Mouse (Mus musculus) layer of hippocampus, adult 8-10 months (tissue): ENCODE measurements at regions not wholly inside any gene's neighbourhood (a gene's known extent, or its start where the extent isn't known, plus 50 kb on each side); places are given as distances from the start of the nearest gene placed in this dataset.

Source experiments
- DNase-seq, 2 experiments: peaks; one replicate each; pipeline ENCODE4 v3.0.0; 2022; ENCODE audit warnings: low spot score in 2 of 2

- DNase-seq, result no peak
These were observed 75.5 kb downstream of the Enkur start for GRCm38 (mm10) chr2:21129621-21130020.

DNA sequence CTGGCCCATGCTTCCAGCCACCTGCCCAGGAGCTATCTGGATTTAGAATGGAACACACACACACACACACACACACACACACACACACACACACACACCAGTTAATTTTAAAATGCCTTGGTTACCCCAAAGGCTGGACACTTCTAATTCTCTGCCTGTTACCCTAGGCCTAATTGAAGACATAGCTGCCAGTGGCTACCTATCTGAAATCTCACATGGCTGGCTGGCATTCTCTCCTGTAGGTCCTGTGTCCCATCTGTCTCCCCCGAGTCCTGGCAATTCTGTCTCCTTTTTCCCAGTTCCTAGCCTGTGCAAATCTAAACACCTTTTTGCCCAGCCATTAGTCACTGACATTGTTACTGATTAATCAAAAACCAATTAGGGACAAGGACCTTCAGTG lies 78.6 kb downstream of the Enkur start:
- DNase-seq, result no peak

- DNase-seq, result no peak
These were observed 82.7 kb downstream of the Enkur start for GRCm38 (mm10) chr2:21122421-21122820.

DNA sequence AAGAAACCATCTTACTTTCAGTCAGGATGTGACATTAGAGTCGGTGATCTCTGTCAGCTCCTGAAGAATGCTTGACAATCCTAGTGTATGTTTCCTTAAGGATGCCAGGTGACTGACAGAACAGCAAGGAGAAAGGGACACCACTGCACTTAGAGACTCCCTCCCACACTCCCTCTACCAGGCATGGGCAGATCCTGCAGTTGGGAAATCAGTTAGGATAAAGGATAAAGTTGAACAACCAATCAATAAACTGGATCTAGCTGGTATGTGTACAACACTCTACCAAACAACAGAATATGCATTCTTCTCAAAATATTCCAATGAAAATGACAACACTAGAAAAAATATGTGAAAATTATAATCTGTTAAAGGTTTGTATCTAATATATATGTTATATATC lies 83.5 kb downstream of the Enkur start:
- DNase-seq, result no peak

GRCm38 (mm10) chr2:21116817-21117216 lies 88.3 kb downstream of the Enkur start:
- no peak for DNase-seq

DNA sequence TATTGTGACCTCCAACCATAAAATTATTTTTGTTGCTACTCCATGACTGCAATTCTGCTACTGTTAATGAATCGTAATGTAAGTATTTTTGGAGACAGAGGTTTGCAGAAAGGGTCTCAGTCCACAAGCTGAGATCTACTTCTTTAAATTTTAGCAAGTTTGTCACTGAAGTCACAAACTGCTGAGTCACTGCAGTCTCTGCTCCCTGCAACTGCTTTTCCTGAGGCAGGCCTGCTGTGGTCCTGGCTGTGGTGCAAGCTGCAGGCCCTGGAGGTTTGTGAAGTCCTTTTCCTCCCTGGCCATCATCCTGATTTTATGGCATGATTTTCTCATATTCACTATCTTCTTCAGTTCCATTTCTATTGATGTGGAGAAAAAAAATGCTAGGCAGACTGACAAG lies 93.6 kb downstream of the Enkur start:
- no peak for DNase-seq

DNA sequence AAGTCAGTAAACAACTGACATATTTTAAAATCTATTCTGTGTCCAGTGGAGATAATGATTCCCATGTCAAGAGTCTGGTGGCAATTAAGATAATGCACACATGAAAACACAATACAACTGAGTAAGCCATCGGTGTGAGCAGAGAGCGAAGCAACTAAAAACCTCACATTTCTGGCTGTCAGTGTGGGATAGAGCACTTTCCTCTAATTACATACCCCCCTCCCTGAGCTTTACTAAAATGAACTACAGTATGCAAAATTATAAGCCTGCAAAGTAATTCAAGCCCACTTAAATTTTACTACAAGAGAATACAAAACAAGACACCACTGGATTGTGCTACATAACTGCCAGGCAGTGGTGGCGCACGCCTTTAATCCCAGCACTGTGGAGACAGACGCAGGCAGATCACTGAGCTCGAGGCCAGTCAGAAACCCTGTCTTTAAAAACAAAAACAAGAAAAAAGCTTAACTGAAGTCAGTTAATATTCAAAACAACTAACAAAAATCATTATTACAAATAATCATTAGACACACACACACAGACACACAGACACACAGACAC lies 104.8 kb downstream of the Enkur start:
- DNase-seq, result no peak

- DNase-seq, result peak; percentile 46 to 66
These were observed 113.8 kb downstream of the Enkur start for GRCm38 (mm10) chr2:21091058-21091971.

DNA sequence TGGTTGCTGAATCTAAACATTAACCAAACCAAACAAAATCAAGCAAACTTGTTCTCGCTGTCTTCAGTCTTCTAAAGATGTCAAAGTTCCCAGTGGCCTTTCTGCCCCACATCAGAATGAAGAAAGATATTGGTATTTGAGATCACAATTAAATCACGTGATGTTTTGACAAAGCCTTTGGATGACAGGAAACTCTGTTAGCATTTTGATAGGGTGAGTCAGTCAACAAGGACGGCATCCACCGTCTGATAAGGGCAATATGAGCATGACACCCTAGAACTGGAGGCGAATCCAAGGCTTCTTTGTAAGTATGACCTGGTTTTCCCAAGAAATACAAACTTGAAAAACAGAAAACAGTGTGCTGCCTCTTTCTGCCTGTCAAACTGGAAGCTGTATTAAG lies 116.8 kb upstream of the Arhgap21 start:
- no peak for DNase-seq

DNA sequence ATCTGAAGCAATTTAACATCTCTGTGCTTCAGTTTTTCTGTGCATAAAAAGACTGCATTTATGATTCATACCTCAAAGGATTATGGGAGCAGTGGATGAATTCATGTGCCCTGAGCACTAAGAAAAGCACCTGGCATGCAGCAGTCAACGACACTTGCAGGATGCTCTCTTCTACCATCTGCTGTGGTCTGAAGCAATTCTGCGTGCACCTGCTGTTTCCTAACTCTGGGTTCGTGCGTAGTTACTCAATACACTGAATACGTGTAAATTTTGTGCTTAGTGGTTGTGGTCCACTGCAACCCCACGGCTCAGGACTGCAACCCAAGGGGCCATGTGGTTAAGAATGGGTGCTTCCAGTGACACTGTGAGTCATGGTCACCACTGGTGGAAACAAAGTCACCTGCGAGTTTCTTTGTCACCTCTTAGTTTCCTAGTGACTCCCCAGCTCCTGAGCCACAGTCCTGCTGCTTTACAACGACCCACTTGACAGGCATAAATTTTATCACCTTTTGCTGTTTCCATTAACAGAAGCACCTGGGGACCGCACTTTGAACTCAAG lies 98.7 kb upstream of the Arhgap21 start:
- DNase-seq, result no peak

- peak in 1 of 2 experiments; percentile 23 for DNase-seq
These were observed 91.6 kb upstream of the Arhgap21 start for GRCm38 (mm10) chr2:21060347-21060650.

DNA sequence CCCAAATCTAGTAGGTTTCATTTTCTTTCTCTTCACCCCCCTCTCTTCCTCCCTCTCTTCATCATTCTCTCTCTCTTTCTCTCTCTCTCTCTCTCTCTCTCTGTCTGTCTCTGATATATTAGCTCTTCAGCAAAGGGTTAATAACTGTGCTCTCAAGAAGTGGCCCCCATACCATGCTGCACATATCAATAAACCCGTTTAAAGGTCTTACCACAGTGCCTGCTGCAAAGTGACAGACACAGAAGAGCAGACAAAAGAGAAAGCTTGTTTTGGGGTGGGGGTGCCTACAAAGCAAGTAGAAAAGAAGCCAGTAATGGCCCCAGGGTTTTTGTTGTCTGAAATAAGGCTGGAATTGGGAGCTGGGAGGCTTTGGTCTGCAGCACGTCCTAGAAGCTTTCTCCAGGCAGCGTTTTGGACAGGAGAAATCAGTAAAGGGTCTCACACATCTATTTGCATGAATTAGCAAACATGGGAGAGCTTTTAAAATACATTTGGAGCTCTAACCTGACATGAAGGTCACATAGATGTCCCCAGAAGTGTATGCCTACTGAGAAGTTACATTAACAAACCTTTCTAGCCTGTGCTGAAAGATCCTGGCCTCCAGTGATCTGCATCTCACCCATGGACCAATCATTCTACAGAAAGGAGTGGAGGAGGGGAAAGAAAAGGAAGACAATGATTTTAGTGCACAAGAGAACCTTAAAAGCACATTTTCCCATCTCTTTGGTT lies 91.1 kb upstream of the Arhgap21 start:
- no peak for DNase-seq

DNA sequence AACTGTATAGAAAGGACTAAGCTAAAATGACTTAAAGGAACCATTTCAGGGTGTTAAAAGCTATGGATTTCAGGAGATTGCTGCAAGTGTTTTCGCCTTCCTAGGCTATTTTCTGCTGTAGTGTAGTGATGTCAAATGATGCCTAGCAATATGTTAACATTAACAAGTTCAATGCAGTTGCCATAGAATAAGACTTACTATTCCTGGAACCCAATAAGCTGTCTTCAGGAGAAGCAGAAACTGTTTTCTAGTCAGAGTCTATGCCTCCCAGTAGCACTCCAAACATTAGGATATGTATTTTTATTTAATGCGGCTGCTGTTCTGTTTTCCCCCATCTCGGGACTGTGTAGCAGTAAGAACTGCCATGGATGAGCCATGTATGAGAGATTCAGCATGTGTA lies 90.3 kb upstream of the Arhgap21 start:
- no peak for DNase-seq

- DNase-seq, result no peak
These were observed 87.9 kb upstream of the Arhgap21 start for GRCm38 (mm10) chr2:21056450-21057210.

- DNase-seq, result no peak
These were observed 86.7 kb upstream of the Arhgap21 start for GRCm38 (mm10) chr2:21055416-21055815.

- no peak for DNase-seq
These were observed 85.8 kb upstream of the Arhgap21 start for GRCm38 (mm10) chr2:21054325-21055082.

- no peak for DNase-seq
These were observed 84.9 kb upstream of the Arhgap21 start for GRCm38 (mm10) chr2:21053596-21053995.

DNA sequence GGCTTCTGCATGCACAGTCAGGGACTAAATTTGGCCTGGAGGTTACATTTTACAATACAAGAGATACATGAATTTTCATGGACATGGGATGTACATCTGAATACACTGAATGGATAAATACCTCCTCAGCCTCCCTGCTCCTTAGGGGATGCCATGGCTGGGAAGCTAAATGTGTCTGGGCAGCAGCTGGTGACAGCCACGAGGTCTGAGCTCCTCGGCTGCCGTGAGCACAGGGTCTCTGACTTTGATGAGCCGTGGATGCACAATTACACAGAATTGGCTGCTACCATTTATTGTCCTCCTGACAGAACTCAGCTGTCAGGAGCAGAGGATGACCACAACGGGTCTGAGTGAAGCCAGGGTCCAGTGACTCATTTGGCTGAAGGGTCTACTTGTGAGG lies 80.3 kb upstream of the Arhgap21 start:
- no peak for DNase-seq

DNA sequence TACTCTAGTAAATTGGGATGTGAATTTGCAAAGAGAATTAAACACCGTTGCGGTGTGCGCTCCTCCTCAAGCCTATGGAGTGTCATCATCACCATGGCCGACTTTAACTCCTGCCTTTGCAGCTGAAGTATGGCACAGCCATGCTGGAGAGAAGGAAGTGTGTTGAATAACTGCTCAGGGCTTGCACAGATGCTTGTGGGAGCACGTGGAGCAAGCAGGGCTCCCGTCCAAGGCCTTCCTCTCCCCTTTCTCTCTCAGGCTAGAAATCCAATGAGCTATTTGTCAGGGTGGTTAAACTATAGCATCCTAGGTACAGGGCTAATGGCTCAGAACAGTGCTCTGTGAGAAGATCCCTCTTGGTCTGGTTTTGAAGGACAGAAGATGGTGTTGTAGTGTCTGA lies 79.5 kb upstream of the Arhgap21 start:
- DNase-seq, result no peak

DNA sequence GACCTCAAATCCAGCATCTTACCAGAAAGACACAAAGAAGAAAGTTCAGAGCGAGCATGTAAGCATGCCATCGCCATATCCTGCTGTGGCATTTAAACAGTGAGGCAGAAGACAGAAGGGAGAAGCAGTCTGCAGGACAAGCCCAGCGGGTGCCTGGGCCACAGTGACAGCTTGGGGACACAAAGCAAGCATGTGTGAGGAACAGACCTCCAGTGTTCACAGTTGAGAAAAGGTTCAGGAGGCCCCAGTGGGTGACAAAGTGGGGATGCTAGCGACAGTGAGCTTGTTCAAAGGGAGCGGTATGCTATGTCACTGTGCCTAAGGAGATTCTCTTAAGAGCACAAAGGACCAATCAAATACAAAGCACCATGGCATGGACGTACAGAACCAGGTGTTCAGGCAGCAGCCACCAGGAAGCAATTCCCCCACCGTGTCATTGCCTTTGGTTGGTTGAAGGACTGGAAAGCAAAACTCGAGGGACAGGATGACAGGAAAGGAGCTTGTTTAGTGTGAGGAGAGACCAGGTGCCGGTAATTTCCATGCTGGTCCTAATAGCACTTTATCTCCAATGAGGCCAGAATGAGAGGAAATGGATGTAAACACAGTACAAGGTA lies 77.9 kb upstream of the Arhgap21 start:
- DNase-seq, result no peak
